30 mouse cellular contexts compared by ENCODE assay signal in the genomic region with DNA sequence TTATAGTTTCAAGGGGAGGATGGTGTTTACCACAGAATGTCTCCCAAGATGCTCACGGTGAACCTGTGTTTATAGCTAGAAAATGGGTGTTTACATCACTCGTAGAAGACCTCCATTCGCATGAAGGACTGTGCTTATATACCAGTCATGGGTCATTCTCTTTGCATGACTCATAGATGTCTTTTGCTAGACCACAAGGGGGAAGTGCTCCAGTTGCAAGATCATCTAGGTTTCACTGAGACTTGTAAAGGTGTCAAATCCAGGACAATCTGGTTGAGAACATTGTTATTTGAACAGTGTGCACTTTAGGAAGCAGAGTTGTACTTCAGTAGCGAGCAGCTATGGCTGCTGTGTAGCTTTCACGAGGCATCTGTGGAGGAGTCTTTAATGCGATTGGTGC. TPM values are rescaled to one million over a fixed set of nuclear protein-coding genes. Genes with fewer than 3 reads are reported as not detected.
DNase-seq lines count a peak whose midpoint lies in the region; ATAC-seq and TF ChIP-seq lines count a peak whose summit lies in the region.
"Had no signal": no experiment of that assay in that cellular context is flagged by ENCODE, and none has a peak within 500 bp of the region (broad histone marks: within the 10 kb centered on the region; RNA-seq: fewer than 3 reads in every experiment).

No protein-coding gene starts in this region.

- no peak overlapping the region for H3K4me3 ChIP-seq in C2C12 (ENCODE audit: insufficient read depth, poor library complexity, severe bottlenecking)
- H3K4me3 ChIP-seq: embryonic facial prominence, embryonic 13.5 days; erythroblast, embryonic 14.5 days; forebrain, embryonic 12.5 days; left cerebral cortex, adult 2 months; limb, embryonic 10.5 days; liver, embryonic 15.5 days; megakaryocyte, embryonic 14.5 days; midbrain, embryonic 13.5 days; stomach, embryonic 15.5 days had no signal

- no peaks in the 10 kb centered on the region for H3K27me3 ChIP-seq in C2C12 (ENCODE audit: control insufficient read depth, insufficient read depth, insufficient read length)
- H3K27me3 ChIP-seq: embryonic facial prominence, embryonic 13.5 days; forebrain, embryonic 12.5 days; liver, embryonic 15.5 days; midbrain, embryonic 13.5 days; stomach, embryonic 15.5 days had no signal

- peak; percentile 4 for DNase-seq in 3134 (ENCODE audit: extremely low read depth, insufficient read length, low spot score)
- no peak for DNase-seq in frontal cortex, postnatal 25 days (ENCODE audit: low spot score in 2 of 2)
- no peak for DNase-seq in kidney, adult 18-20 months
- DNase-seq in urinary bladder, adult 2 months (ENCODE audit: low spot score), result no peak
- DNase-seq: adrenal gland, adult 2 months; cerebellum, adult 2 months; cerebellum, postnatal 25 days; embryo, embryonic 11 days; heart, adult 11 months; kidney, adult 11 months; kidney, postnatal 4 days; layer of hippocampus, adult 9-11 months; liver; right cerebral cortex, adult 18-20 months; right cerebral cortex, postnatal 4 days; thymus, adult 18-20 months; thymus, postnatal 4 days had no signal

- no peaks in the 10 kb centered on the region for H3K79me2 ChIP-seq in C2C12 (ENCODE audit: control insufficient read depth, insufficient read depth)

- H3ac ChIP-seq in C2C12 (ENCODE audit: control insufficient read depth, insufficient read length, low read depth), result no peak overlapping the region

- TF ChIP-seq CTCF in C2C12 (IDR thresholded peaks at IDR 0.05; ENCODE audit: control insufficient read depth, insufficient read depth, insufficient read length), result no peak

- no peaks in the 10 kb centered on the region for H3K36me3 ChIP-seq in C2C12 (ENCODE audit: control insufficient read depth, insufficient read depth)
- H3K36me3 ChIP-seq: embryonic facial prominence, embryonic 13.5 days; forebrain, embryonic 12.5 days; limb, embryonic 10.5 days; liver, embryonic 15.5 days; midbrain, embryonic 13.5 days; stomach, embryonic 15.5 days had no signal

- no peaks in the 10 kb centered on the region for H3K79me3 ChIP-seq in C2C12 (ENCODE audit: low read depth)

- peak; percentile 96 for ATAC-seq in granulocyte monocyte progenitor cell, adult 5-6 weeks (replicated peaks; ENCODE audit: poor library complexity, severe bottlenecking)
- ATAC-seq in neutrophil, adult 5-6 weeks (ENCODE audit: extremely low read depth, insufficient number of reproducible peaks, low FRiP score, poor library complexity, severe bottlenecking), result peak; percentile 79
- ATAC-seq: hindbrain, postnatal 0 days; midbrain, embryonic 13.5 days had no signal

TF ChIP-seq in C2C12, 6 proteins besides CTCF, POLR2A, EP300 and RAD21:
- TF ChIP-seq CEBPB (IDR thresholded peaks at IDR 0.05; ENCODE audit: low read depth), result no peak
- TF ChIP-seq FOSL1 (IDR thresholded peaks at IDR 0.05; ENCODE audit: insufficient read depth, low read length, poor library complexity, severe bottlenecking), result no peak
- no peak for TF ChIP-seq MYOD1 (IDR thresholded peaks at IDR 0.05; ENCODE audit: control insufficient read depth, insufficient read length, low read depth)
- TF ChIP-seq MYOG (IDR thresholded peaks at IDR 0.05; ENCODE audit: control insufficient read depth, extremely low read depth, insufficient read length), result no peak
- TF ChIP-seq MAX (IDR thresholded peaks at IDR 0.05), result peak; percentile 30
- no peak for TF ChIP-seq USF1 (IDR thresholded peaks at IDR 0.05; ENCODE audit: low read depth)

RNA-seq across cellular contexts. Expression of gene Pde4d, which starts 35.3 kb away (rescaled TPM):
- polyA plus RNA-seq in C2C12 (2012; fragmentation: generic; extraction: Trizol), result 15.1 TPM
- 49.8 and 63.2 TPM in 2 replicates for total RNA-seq in granulocyte monocyte progenitor cell, adult 5-6 weeks (2014; fragmentation: Nextera tagmentation)
- 33.5 and 38.3 TPM in 2 replicates for total RNA-seq in granulocyte monocyte progenitor cell, adult 5-6 weeks (2017)
- total RNA-seq in neutrophil, adult 5-6 weeks (2017), result 6.3 and 8.3 TPM in 2 replicates
- polyA plus RNA-seq in urinary bladder, adult 2 months (2012; rRNA removed), result 21.4 and 26.4 TPM in 2 replicates
